Mouse (Mus musculus) hindbrain, postnatal 0 days (tissue): ENCODE measurements around the gene Sv2c. TPM values are rescaled to one million over a fixed set of nuclear protein-coding genes. Genes with fewer than 3 reads are reported as not detected.
A peak's percentile ranks its signal among the peaks of the same experiment; 100 is the strongest.

Source experiments
- ATAC-seq: fragments of 200-750 bp; cut with Nextera tagmentation; 2 replicates; pipeline ENCODE4 v1.8.0; 2017; ENCODE audit warnings: mild to moderate bottlenecking, moderate TSS enrichment, moderate library complexity
- DNase-seq: peaks from one replicate; pipeline ENCODE4 v3.0.0-alpha.2; 2015; ENCODE audit warnings: low spot score
- H3K27ac ChIP-seq: fragments of 300-500 bp; sonication (generic); 2 replicates; pipeline ENCODE4 v1.5.1; 2014; ENCODE audit warnings: mild to moderate bottlenecking
- H3K27me3 ChIP-seq: fragments of 300-500 bp; sonication (generic); 2 replicates; pipeline ENCODE4 v1.6.1; 2014; ENCODE audit warnings: low read length, mixed read lengths; ENCODE audit not compliant: insufficient read depth
- H3K36me3 ChIP-seq: fragments of 300-500 bp; sonication (generic); 2 replicates; pipeline ENCODE4 v1.6.1; 2014; ENCODE audit warnings: low read length, mixed read lengths; ENCODE audit not compliant: insufficient read depth
- H3K4me1 ChIP-seq: fragments of 300-500 bp; sonication (generic); 2 replicates; pipeline ENCODE4 v1.6.1; 2014; ENCODE audit warnings: antibody characterized with exemption, low read length, mixed read lengths; ENCODE audit not compliant: insufficient read depth
- H3K4me2 ChIP-seq: fragments of 300-500 bp; sonication (generic); 2 replicates; pipeline ENCODE4 v1.6.1; 2014; ENCODE audit warnings: low read depth, mild to moderate bottlenecking, low read length, moderate library complexity, mixed read lengths
- H3K4me3 ChIP-seq: fragments of 300-500 bp; sonication (generic); 2 replicates; pipeline ENCODE4 v1.5.1; 2014; ENCODE audit warnings: low read length
- H3K9ac ChIP-seq: fragments of 300-500 bp; sonication (generic); replicated peaks from 2 replicates; pipeline ENCODE4 v1.6.1; 2014; ENCODE audit warnings: mild to moderate bottlenecking, low read length, moderate library complexity, mixed read lengths
- H3K9me3 ChIP-seq: fragments of 300-500 bp; sonication (generic); 2 replicates; pipeline ENCODE4 v1.6.1; 2016; ENCODE audit warnings: low read length, mixed read lengths
- CTCF ChIP-seq: IDR thresholded peaks from 2 replicates; pipeline ENCODE4 v1.5.1; 2016; ENCODE audit warnings: antibody characterized with exemption, control low read depth, low read depth
- WGBS: fragments of 180-500 bp; shearing (Covaris S2); extraction: QIAGEN DNeasy Blood & Tissue Kit; methylation state at CpG from one replicate; pipeline ENCODE4 v1.1.7; 2014; 5-methylcytosine and 5-hydroxymethylcytosine counted together
- polyA plus RNA-seq: library from polyadenylated mRNA; unstranded; fragments of >200 nt; fragmentation: Nextera tagmentation; extraction: Ambion mirVana; gene quantifications from 2 replicates; pipeline ENCODE4 v1.2.1, GENCODE M21; 2015
- total RNA-seq: library from RNA; depleted of rRNA; stranded (reverse); fragments of >200 nt; gene quantifications from 2 replicates; pipeline ENCODE4 v1.2.3, GENCODE M21; 2014

Sv2c gene
- total and polyA plus RNA-seq, 2 experiments from 2014 or later, result 30.4 to 47.3 TPM

DNA sequence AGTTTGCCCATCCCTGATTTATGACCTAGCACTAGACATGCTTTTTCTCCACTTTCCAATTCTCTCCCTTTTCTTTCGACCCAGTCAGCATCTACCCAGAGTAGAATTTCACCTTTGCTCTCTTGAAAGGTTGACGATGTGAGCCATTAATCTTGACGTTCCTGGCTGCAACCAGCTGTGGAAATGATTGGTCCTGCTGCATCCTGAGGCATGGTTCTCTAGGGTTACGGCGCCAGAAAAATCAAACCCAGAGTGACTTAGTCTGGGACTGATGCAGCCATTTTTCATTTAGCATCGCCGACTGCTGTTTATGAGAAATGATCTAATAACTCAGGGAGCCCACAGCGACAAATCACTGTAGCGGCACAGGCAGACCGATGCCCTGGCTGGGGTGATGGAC, 133.0 kb downstream of the Sv2c start:
- no peak overlapping the region for H3K27ac ChIP-seq
- WGBS, result 64% methylated on average over 10 of the region's 10 CpGs
- no peak overlapping the region for H3K4me3 ChIP-seq
- no peak for TF ChIP-seq CTCF
- peaks cover 3% of the 10 kb centered on the region; the same call in 1 of the 2 replicates for H3K4me1 ChIP-seq
- DNase-seq (no peak), ATAC-seq (no peak)
- no peaks in the 10 kb centered on the region for H3K9me3 ChIP-seq
- no peaks in the 10 kb centered on the region for H3K27me3 ChIP-seq
- no peak overlapping the region for H3K9ac ChIP-seq
- H3K4me2 ChIP-seq, result no peak overlapping the region
- no peaks in the 10 kb centered on the region for H3K36me3 ChIP-seq

DNA sequence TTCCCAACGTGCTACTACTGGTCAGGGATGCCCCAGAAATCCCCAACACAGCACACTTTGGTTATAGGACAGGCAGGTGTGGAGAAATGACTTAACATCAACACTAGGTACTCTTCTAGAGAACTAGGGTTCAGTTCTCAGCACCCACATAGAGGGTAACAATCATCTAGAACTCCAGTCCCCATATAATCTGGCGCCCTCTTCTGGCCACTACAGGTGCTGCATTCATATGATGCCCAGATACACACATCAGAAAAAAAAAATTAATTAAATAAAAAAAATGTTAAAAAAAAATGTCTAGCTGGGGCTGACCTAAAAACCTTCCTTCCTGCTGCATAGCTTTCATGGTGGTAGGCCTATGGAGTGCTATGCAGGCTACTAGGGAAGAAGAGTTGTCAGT, 135.1 kb downstream of the Sv2c start:
- no peak for DNase-seq
- Histone ChIP-seq H3K27me3 (no peaks in the 10 kb centered on the region), H3K9me3 (no peaks in the 10 kb centered on the region), H3K4me1 (peaks cover 3% of the 10 kb centered on the region; the same call in 1 of the 2 replicates), H3K27ac (no peak overlapping the region), H3K4me3 (no peak overlapping the region), H3K9ac (no peak overlapping the region), H3K4me2 (no peak overlapping the region), H3K36me3 (no peaks in the 10 kb centered on the region)
- no peak for ATAC-seq
- peak; percentile 35 for TF ChIP-seq CTCF
- 52% methylated on average over 2 of the region's 2 CpGs for WGBS

DNA sequence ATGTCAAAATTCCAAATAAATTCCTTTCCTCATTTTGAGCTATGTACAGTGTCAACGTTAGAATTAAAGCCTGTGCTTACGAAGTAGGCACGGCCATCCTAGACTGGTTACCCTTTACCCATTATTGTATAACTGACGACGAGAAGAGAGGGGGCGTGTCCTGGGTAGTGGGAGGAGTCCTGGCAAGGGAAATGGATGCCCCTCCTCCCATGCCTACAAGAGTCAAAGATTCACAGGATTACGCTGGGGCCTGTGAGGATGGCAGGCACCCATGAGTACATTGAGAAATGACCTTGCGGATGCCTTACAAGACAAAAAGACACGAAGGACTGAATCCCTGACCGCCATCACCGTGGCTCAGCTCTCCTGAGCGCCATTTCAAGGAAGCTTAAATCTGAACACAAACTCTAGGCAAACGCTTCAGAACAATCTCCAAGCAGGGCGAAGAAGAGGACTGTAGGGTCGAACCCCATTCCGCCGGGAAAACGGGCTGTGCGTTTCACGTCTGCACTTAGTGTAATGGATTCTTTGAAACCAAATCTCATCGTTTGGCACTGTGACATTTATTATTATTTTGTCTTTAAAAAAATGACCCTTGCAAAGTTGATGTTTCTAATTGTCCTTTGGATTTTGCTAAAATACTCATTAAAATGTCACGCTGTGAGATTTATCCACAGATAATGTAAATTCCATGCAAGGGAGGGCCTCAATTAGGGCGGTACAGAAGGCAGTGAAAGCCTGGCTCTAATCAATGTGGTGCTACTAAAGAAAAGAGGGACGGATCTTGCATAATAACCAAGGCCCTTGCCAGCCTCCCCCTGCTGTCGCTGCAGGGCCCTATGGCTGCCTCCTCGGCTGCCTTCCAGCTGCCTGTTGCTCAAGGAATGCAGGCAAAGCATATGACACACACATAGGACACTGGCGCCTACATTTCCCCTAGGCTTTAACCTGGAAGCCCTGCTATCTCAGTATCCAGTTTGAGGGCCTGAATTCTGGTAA, 137.4 kb downstream of the Sv2c start:
- Histone ChIP-seq H3K4me3 (no peak overlapping the region), H3K4me1 (peaks cover 3% of the 10 kb centered on the region; the same call in 1 of the 2 replicates), H3K9me3 (no peaks in the 10 kb centered on the region), H3K36me3 (no peaks in the 10 kb centered on the region), H3K27ac (peak overlapping the region; percentile 38; the same call in 1 of the 2 replicates), H3K9ac (no peak overlapping the region), H3K4me2 (peak overlapping the region; percentile 33), H3K27me3 (no peaks in the 10 kb centered on the region)
- peak; percentile 82 for DNase-seq
- 34% methylated on average over 27 of the region's 27 CpGs for whole genome bisulfite sequencing
- peak; percentile 85 for ATAC-seq
- TF ChIP-seq CTCF, result peak; percentile 35; the same call in 1 of the 2 replicates

DNA sequence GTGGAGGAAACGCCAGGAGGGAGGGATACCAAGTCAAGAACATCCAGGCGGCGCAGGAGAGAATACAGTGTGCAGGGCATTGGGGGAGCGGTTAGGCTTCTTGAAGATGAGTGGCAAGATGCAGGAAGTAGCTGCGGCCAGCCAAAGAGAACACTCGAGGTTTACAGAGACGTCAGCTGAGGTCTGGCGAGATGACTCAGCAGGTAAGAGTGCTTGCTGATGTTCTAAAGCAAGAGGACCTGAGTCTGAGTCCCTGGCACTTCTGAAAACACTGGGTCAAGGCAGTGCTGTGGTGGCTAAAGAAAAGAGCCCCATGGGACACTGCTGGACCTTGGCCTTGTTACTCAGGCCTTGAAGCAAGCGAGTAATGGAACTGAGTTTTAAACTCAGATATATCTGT, 144.2 kb downstream of the Sv2c start:
- no peaks in the 10 kb centered on the region for H3K36me3 ChIP-seq
- no peaks in the 10 kb centered on the region for H3K27me3 ChIP-seq
- H3K9ac ChIP-seq, result no peak overlapping the region
- 86% methylated on average over 9 of the region's 9 CpGs for WGBS
- H3K9me3 ChIP-seq, result no peaks in the 10 kb centered on the region
- no peak for DNase-seq
- no peak for ATAC-seq
- TF ChIP-seq CTCF, result no peak
- H3K4me1 ChIP-seq, result no peaks in the 10 kb centered on the region
- no peak overlapping the region for H3K27ac ChIP-seq
- H3K4me3 ChIP-seq, result no peak overlapping the region
- H3K4me2 ChIP-seq, result no peak overlapping the region

DNA sequence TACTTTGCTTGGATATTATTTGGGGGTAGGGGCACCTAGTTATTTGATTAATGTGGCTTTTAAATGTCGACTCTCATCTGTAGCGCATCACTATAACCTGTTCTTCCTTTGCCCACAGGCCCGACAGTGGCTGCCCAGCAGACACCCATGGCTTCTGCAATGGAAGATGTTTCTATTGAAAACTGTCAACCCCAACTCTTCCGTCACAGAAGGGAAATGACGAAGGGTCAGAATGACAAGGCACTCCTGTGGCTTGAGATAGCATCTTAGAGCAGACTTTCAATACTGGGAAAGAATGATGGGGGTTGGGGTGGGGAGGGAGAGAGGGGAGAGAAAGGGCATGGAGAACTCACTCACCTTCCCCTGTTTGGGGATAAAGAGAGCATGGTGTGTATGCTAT, 145.2 kb downstream of the Sv2c start:
- WGBS, result 78% methylated on average over 5 of the region's 5 CpGs
- Histone ChIP-seq H3K36me3 (no peaks in the 10 kb centered on the region), H3K4me3 (no peak overlapping the region), H3K4me2 (no peak overlapping the region), H3K27me3 (no peaks in the 10 kb centered on the region), H3K9ac (no peak overlapping the region), H3K27ac (no peak overlapping the region), H3K4me1 (no peaks in the 10 kb centered on the region), H3K9me3 (no peaks in the 10 kb centered on the region)
- DNase-seq (no peak), ATAC-seq (no peak)
- TF ChIP-seq CTCF, result no peak

DNA sequence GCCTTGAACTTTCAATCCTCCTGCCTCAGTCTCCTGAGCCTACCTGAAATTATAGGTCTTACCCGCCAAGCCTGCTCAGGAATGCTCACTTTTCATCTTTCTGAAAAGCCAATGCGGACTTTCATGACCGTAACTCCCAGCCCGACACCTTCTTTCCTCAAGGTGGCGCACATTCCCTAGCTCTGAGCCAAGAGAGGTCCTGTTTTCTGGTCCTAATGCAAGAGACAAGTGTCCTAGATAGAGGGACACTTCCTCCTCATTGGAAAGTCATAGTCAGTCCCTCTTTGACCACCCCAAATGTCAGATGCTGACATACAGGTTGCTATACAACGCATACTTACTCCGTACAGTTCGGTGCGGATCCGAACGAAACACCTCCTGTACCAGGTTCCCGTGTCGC, 146.0 kb downstream of the Sv2c start:
- no peak for ATAC-seq
- TF ChIP-seq CTCF, result peak; percentile 82

DNA sequence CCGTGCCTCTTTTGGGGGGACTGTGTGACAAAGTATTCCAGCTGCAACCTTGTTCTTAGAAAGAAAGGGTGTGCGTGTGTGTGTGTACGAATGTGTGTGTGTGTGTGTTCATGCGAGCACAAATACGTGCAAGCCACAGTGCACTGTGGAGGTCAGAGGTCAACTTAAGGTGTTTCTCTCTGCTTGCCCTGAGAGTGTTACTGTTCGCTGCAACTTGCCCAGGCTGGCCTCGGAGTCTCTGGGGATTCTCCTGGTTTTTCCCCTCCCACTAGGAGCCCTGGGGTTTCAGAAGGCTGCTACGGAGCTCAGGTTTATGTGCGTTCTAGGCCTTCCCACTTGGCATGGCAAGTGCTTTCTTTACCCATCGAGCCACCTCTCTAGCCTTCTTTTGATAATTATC, 157.2 kb downstream of the Sv2c start:
- H3K9ac ChIP-seq, result no peak overlapping the region
- no peaks in the 10 kb centered on the region for H3K27me3 ChIP-seq
- TF ChIP-seq CTCF, result no peak
- 75% methylated on average over 10 of the region's 10 CpGs for WGBS
- no peak overlapping the region for H3K4me2 ChIP-seq
- H3K9me3 ChIP-seq, result no peaks in the 10 kb centered on the region
- no peaks in the 10 kb centered on the region for H3K4me1 ChIP-seq
- ATAC-seq (no peak), DNase-seq (no peak)
- no peak overlapping the region for H3K27ac ChIP-seq
- no peak overlapping the region for H3K4me3 ChIP-seq
- H3K36me3 ChIP-seq, result no peaks in the 10 kb centered on the region

More for the DNA sequence above, 146.0 kb downstream of the Sv2c start:
- Histone ChIP-seq H3K36me3 (0 out of 2 replicates have a peak, but pooled peaks cover 5% of the 10 kb centered on the region), H3K4me1 (no peaks in the 10 kb centered on the region), H3K27me3 (no peaks in the 10 kb centered on the region), H3K4me2 (no peak overlapping the region), H3K27ac (no peak overlapping the region), H3K9me3 (no peaks in the 10 kb centered on the region), H3K4me3 (no peak overlapping the region), H3K9ac (no peak overlapping the region)
- 72% methylated on average over 13 of the region's 13 CpGs for WGBS
- DNase-seq, result peak; percentile 66
